Mouse (Mus musculus) gastrocnemius, postnatal 10 days (tissue): Measurements from ENCODE around the gene Il20rb. TPM values are rescaled to one million over a fixed set of nuclear protein-coding genes. Genes with fewer than 3 reads are reported as not detected.
A peak's percentile ranks its signal among the peaks of the same experiment; 100 is the strongest.

Experiments used
- DNase-seq: peaks from one replicate; pipeline ENCODE4 v3.0.0; 2021; ENCODE audit warnings: mixed read lengths
- total RNA-seq, 2 experiments: library from RNA; stranded (reverse); gene quantifications; 2 replicates each; pipeline ENCODE4 v1.2.3; 2021

The Il20rb gene
- total RNA-seq, 2 experiments from 2014 or later = 2.9 to 3.9 TPM

DNA sequence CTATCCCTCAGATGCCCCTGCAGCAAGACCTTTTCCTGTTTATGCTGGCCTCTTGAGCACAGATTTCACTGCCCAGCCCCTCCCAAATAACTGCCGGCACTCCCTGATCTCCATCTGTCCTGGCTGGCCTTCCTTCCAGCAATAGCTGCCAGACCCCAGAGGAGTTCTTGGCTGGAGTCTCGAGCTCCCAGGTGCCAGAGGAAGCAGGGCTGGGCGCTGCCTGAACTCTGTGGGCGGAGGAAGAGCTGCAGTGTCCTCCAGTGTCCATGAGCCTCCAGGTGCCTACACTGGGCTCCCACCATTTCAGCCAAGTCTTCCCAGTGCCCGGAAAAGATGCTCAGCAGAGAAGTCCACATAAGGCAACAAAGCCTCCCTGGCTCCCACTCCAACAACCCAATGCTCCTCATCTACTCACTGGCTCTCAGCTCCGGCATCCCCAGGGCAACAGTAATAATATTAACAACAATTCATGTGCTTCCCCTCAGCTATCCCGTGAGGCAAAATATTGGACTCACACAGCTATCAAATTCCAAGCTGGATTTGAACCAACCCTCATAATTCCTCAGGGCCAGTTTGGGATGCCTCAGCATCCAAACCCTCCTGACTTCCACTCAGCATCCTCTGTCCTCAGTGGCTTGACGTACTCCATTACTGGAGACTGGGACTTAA is 15.5 kb downstream of the Il20rb start:
- peak; percentile 71 for DNase-seq

DNA sequence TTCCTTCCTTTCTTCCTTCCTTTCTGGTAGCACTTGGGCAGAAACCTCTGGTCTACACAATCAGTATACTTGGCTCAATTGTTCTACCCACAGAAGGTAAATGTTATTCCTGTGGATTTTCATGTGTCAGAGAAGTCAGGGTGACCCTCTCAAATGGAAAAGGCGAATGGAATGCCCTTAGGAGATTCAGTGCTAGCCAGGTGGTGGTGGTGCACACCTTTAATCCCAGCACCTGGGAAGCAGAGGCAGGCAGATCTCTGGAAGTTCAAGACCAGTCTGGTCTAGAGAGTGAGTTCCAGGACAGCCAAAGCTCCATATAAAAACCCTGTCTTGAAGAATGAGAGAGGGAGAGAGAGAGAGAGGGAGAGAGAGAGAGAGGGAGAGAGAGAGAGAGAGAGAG is 16.4 kb downstream of the Il20rb start:
- DNase-seq = no peak

DNA sequence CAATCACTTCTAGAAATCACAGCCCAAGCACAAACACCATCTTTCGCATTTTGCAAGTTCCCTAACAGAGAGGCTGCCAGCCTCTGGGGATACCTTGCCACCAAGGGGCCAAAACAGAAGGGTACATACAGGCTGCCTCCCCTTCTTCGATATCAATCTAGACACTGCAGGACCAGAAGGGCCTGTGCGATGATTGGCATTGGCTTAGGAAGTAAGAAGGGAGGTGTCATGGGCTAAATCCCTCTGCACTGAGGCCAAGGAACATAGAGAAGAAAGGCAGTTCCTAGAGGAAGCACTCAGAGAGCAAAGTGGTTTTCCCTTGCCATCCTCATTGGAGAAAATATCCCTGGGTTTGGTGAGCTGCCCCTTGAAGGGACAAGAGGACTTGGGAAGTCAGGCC is 16.9 kb downstream of the Il20rb start:
- no peak for DNase-seq

DNA sequence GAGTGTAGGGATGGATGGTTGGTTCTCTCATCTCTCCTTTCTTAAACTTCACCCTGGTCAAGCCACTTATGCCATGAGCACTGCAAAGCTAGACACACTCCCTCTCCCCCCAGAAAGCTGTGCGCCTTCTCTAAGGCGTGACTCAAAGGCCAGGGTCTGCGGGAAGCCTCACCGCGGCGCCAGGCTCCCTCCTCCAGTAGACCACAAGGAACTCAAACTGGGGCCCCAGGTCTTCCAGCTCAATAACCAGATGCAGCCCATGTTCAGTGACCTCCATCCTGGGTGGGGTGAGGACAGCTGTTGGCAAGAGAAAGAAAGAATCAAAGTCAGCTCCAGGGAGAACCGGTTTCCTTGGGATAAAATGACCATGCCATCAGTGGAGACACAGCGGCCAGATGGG is 18.4 kb downstream of the Il20rb start:
- no peak for DNase-seq

DNA sequence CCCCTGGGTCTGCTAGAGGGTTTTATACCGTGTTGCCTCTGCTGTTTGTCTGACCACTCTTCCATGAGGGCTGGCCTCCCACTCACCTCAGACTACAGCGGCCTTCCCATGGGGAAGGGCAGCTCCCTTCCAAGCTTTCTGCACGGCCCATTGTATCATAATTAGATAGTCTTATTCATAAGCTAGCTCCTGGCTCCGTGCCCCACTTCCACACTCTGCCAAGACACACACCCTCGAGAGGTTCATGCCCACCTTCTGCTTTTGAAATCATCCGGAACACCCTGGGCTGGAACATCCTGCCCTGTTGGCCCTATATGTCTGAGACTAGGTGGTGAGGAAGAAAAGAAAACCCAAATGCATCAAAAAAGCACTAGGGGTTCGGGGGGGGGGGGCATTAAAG is 18.9 kb downstream of the Il20rb start:
- peak; percentile 54 for DNase-seq

DNA sequence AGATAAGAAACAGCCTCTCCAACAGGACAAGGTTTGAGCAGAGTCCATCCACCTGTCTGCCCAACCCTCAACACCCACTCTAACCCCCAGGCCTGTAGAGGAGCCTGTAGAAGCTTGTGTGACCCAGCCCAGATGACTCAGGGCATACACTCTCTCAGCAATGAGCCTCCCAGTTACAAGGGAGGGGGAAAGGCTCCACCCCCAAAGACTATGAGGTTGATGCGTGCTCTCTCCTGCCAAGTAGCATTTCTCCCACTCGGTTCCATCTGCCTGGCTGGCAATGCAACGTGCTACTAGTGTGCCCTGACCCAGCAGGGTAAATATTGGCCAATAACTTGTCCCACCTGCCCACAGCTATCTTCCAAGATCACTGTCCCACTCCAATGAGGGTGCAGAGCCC is 19.8 kb downstream of the Il20rb start:
- DNase-seq = no peak

DNA sequence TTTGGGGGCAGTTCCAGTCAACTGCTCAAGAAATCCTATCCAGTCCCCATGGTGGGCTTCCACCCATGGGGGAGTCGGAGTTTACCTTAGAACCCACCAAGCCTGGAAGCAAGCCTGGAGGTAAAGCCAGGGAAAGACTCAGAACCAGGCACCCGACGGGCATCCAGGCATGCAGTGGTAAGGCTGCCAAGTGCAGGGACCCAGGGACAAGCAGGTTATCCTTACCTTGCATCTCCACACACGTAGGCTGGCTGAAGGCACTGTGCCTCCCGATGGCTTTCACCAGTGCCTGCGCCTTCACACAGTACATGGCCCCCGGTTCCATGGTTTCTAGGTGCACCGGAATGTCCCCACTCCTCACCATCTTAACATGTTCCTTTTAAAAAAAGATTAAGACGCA is 20.6 kb downstream of the Il20rb start:
- no peak for DNase-seq

DNA sequence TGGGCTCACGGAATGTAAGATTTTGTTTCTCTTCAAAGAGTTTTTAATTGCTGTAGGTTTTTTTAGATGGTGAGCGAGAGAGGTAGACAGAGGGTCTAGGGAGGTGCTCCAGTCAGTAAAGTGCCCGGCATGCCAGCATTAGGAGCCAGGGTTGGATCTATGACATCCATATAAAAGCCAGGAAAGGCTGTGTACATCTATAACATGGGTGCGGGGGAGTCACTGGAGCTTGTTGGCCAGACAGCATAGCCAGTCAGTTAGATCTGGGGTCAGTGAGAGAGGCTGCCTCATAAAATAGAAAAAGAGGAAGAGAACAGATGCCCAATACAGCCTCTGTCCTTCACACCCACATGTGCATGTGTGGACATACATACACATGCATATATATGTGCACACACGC is 21.2 kb downstream of the Il20rb start:
- no peak for DNase-seq

DNA sequence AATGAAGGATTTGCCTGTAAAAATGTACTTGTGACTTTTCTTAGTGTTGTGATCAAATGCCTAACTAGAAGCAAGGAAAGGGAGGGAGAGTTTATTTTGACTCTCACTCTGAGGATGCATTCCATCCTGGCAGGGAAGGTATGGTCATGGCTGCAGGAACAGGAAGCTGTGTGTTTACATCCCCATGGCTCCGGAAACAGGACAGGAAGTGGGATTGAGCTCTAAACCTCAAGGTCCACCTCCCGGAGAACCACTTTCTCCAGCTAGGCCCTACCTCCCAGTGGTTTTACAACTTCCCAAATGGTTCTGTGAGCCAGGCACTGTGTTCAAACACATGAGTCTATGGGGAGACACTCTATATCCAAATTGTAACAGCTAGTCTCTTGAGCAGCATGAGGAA is 22.8 kb downstream of the Il20rb start:
- no peak for DNase-seq

DNA sequence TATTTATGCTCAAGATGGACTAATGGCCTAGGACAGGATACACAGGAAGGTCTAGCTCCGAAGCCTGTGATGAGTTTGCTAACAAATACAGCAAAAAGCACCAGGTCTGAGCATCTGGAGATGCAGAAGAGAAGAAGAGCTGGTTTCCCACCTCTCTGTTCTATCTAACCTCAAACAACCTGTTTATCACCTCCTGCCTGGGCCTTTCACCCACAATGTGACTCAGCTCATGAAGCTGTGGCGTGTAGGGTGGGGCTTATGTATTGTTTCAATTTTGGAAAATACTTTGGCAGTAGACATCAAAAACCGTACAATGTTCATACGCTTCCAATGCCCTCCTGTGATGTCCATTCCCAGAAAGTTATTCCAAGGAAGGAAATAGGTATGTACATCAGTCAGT is 24.5 kb downstream of the Il20rb start:
- DNase-seq = no peak

DNA sequence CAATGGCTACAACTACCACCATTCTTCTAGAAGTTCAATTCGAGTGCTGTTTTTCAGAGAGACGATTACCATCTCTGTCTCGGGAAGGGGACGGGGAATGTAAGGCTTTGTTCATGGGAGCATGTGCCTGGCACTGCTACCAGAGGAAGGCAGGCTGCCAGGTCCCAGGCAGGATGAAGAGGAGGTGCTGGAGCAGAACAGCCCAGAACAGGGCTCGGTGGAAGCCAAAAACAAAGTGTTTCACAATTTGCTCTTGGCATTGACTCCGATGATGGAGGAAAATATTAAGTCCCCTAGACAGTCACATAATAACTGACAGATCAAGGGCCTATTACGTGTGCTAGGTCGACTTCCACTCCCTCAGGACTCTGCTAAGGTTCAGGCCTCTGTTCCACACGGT is 24.9 kb downstream of the Il20rb start:
- peak; percentile 34 for DNase-seq

DNA sequence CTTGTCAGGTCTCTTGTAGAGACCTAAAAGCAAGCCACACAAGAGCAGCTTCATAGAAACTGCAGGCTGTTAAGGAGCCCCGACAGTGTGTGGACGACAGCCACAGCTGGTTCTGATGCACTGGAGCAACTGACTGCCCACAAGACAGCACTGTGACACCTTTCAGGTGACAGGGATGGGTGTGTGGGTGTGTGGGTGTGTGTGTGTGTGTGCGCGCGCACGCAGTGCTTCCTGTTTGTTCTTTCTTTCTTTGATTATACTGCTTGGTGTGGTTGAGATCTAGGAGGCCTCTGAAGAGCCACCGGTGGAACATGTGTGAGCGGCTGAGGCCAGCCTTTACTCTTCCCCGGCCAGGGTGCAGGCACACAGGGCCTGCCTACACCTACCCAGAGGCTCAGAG is 26.4 kb downstream of the Il20rb start:
- DNase-seq = no peak

DNA sequence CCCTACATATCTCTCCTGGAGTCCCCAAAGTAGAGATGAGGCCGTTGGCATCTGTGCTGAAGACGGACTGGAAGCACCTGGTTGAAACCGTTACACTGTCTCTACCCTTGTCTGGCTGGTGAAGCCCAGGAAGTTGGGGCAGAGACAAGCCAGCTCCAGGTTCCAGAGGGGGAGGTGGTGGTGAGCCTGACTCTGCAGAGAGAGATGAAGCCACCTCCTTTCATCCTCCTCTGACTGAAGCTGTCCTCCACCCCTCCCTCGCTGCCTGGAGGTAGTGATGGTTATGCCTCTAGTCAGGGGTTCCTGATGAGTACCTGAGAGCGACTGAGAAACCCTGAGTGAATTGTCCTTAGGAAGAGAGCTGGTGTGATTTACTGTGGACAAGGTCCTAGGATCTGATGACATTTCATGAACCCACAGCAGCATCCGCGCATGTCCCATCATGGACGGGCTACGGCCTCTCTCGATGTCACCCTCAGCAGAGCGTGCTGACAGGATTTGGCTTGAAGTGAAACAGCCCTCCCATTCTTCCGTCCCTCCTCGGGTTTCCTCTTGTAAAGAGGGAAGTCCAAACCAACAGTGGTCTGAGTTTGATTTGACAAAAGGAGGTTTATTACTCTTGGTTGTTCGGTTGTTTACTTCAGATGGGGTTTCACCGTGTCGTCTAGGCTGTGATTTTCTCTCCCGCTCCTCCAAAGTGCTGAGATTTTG is 28.5 kb downstream of the Il20rb start:
- DNase-seq = no peak

DNA sequence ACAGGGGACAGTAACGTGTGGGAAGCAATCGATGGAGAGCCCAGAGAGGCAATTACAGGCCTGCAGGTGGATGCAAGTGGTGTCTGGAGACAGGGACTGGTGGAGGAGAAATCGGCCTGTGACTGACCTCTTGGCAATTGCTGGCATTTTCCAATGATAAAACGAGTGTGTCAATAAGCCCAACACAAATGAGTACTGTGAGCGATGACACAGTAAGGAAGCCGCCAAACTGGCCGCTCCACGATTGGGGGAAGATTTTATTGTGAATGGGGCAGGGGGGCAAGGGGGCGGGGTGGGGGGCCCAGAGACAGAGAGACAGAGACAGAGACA is 32.0 kb downstream of the Il20rb start:
- no peak for DNase-seq

DNA sequence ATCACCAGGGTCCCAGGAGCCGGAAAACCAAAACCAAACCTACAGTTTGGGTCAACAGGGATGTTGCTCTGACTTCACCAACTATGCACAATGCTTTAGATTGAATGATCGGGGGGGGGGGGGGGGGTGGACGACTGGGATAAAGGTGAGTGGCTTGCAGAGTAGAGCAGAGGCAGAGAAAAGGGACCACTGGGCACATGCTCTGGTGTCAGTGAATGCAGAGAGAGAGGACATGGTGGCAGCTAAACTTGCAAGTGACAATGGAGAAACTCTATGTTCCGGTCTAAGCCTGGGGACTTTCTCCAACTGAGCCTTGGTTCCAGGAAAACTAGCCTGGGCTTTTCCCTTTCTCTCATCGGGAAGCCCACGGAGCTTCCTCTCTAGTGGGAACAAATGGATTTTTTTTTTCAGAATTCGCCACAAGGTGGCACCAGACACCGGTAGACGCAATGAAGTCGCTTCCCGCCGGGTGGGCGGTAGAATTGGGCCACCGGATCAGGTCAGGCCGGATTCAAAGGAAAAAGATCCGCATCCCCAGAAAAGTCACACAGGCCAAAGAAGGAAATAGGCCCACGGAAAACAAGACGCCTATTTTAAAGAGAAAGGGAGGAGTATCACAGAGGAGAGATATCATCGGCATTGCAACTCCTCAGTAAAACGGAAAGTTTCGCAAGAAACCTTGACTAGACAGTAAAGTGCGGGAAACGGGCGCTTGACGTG is 32.5 kb downstream of the Il20rb start:
- DNase-seq = peak; percentile 81

DNA sequence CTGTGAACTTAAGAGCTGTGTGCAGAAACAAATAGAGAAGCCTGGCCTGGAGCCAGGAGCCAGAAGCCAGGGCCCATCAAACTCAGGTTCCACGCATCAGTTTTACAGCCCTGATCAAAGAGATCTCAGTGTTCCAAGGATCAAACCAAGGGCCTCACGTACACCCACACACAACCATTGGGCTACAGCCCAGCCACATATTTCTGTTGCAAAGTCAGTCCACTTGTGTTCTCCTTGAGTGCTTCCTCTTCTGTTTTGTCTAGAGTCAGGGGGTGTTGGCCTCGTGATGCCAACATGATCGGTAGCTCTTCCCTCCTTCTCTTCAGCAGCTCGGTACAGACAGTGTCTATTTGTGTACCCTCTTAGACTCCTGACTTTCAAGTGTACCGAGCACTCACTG is 34.2 kb downstream of the Il20rb start:
- DNase-seq = no peak

DNA sequence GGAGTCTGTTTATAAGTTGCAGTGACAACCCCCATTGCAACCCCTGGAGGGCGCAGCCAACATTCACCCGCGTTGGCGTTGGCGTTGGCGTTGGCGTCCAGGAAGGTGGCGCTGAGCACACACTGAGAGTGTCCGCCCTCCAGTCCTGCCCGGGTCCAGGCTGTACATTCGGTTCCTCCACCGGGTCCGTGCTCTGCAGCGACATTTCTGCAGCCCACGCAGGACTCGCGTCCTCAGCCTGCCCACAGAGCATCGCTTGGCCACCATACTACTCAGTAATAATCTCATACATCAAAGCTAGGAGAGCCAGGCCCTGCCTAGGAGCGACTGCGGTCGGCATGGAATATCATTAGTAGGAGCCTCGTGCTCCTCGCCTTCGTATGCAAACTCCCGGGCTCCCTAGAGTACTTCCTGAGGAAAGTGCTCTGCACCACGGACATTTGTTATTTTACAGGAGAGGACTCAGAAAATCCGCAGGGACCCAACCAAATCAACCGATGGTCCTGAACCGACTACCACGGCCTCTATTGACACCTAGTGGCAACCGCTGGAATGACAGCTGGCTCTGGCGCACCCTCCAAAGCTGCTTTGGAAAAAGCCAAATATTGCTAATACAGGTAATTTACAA is 40.4 kb downstream of the Il20rb start:
- peak; percentile 85 for DNase-seq

DNA sequence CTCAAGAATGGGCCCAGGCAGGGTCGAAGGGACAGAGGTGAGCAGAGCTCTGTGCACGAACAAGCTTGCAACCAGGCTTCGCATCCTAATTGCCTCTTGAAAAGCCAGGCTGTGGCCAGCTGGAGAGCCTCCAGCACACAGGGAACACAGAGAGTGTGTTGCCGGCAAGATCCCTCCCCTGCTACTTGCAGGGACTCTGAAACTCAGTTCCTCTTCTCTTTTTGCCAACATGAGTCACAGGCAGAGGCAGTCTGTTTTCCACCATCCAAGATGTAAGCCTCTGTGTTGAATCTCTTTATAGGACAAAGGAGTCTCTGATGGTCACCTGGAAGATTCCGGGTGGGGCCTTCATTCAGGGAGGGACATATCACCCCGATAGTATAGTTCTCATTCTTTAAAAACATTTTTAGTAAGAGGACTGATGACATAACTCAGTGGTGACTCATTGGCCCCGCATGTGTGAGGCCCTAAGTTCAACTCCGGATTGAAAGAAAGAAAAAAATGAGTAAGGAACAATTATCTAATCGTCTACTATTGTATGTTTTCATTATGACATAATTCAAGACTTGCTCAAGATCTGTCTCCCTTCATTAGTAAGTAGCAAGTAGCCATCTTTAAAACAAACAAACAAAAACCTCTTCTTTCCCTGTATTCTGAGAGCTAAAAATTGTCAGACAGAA is 46.3 kb downstream of the Il20rb start:
- peak; percentile 54 for DNase-seq

DNA sequence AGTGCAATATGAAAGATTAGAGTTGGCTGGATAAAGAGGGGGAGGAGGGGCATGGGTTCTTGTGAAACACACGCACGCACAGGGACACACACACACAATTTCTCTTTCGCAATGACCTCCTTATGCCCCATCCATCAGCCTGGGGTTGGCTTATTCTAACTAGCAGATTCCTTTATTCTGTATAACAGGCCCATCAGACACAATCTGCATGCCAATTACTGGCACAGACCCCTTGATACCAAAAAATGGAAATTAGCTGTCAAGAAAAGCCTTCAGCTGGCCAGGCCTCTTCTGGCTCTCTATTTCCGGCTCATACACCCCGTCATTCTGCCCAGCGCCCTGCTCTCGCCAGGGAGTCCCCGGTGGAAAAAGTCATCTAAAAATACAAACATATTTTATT is 47.1 kb downstream of the Il20rb start:
- no peak for DNase-seq

DNA sequence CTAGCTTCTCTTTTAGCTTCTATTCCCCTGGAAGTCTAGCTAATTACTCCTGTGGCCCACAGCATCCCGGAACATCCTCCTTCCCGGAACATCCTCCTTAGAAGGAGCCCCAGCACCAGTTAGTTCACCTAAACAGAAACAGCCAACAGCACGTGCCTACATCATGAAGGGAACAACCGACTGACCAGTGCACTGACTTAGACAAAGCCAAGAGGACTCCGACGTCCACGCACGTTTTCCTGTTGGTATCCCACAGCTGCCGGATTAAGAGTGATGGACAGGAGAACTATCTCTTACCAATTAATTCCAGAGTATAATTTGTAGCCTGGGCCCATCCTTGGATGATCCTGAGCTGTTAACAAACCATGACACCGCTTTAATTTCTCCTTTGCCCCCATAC is 47.6 kb downstream of the Il20rb start:
- no peak for DNase-seq

DNA sequence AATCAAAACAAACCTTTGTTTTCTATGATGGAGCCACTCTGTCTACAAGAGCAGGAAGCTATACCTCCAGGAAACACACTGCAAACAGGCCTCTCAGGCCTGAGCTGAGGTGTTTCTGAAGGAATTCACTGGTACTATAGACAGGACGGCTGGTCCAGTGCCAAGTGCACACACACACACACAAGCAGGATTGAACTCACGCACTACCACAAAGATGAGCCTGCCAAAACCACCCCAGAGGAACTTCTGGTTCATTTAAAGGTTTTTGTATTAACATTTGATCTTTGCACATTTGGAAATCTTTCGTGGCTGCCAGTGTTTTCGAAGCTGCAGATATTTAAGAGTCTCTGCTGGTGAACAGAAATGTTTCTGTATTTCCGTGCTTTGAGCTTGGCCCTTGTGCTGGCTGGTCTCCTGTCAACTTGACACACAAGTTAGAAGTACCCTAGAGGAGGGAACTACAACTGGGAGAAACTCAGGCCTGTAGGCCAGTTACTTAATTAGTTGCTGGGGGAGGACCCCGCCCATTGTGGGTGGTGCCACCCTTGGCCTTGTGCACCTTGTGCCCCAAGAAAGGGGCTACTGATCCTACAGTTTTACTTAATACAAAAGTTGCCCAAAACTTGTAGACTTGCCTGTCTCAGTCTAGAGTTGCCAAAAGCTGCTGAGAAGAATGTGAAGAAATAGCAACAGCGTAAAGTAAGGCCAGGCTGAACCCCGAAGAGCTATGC is 49.6 kb downstream of the Il20rb start:
- DNase-seq = no peak

DNA sequence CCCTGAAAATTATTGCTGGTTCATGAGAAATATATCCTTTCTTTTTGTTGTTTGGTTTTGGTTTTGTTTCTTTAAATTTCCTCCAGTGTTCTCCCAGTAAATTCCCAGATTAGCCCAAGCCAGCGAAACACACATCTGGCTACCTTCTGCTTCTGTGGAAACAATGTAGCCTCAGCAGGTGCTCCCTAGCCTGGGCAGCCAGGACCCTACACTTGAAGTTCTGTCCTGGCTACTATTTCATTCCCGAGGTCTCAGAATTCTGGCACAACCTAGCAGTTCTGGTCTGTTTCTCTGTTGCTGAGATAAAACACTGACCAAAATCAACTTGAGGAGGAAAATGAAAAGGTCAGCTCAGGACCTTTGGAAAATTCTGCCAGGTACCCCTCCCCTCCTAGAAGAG is 55.2 kb downstream of the Il20rb start:
- DNase-seq = no peak
